Mouse (Mus musculus) midbrain, embryonic 12.5 days (tissue): ENCODE results near the gene Ccdc6. TPM values are rescaled to one million over a fixed set of nuclear protein-coding genes. Genes with fewer than 3 reads are reported as not detected.

Source experiments
- ATAC-seq: fragments of 200-750 bp; cut with Nextera tagmentation; 2 replicates; pipeline ENCODE4 v1.8.0; 2017; ENCODE audit warnings: low read depth, moderate TSS enrichment, moderate library complexity; ENCODE audit not compliant: low FRiP score
- H3K27ac ChIP-seq: fragments of 300-500 bp; sonication (generic); replicated peaks from 2 replicates; pipeline ENCODE4 v1.5.1; 2016; ENCODE audit warnings: mild to moderate bottlenecking
- H3K27me3 ChIP-seq: fragments of 300-500 bp; sonication (generic); 2 replicates; pipeline ENCODE4 v1.6.1; 2016; ENCODE audit warnings: mild to moderate bottlenecking
- H3K36me3 ChIP-seq: fragments of 300-500 bp; sonication (generic); 2 replicates; pipeline ENCODE4 v1.6.1; 2016
- H3K4me1 ChIP-seq: fragments of 300-500 bp; sonication (generic); 2 replicates; pipeline ENCODE4 v1.6.1; 2016
- H3K4me2 ChIP-seq: fragments of 300-500 bp; sonication (generic); replicated peaks from 2 replicates; pipeline ENCODE4 v1.6.1; 2016; ENCODE audit warnings: mild to moderate bottlenecking, moderate library complexity
- H3K4me3 ChIP-seq: fragments of 300-500 bp; sonication (generic); 2 replicates; pipeline ENCODE4 v1.5.1; 2016; ENCODE audit warnings: mild to moderate bottlenecking
- H3K9ac ChIP-seq: fragments of 300-500 bp; sonication (generic); replicated peaks from 2 replicates; pipeline ENCODE4 v1.6.1; 2016; ENCODE audit warnings: mild to moderate bottlenecking, moderate library complexity
- H3K9me3 ChIP-seq: fragments of 300-500 bp; sonication (generic); 2 replicates; pipeline ENCODE4 v1.6.1; 2016; ENCODE audit warnings: mild to moderate bottlenecking
- WGBS: fragments of 180-500 bp; shearing (Covaris S2); methylation state at CpG from one replicate; pipeline ENCODE4 v1.1.7; 2016; 5-methylcytosine and 5-hydroxymethylcytosine counted together
- polyA plus RNA-seq: library from polyadenylated mRNA; unstranded; fragments of >200 nt; fragmentation: Nextera tagmentation; extraction: Ambion mirVana; gene quantifications from 2 replicates; pipeline ENCODE4 v1.2.1, GENCODE M21; 2016

Gene Ccdc6
- polyA plus RNA-seq, 1 experiment from 2014 or later = 16.2 TPM

- 89% methylated on average over 4 of the region's 4 CpGs for WGBS
- Histone ChIP-seq H3K4me1 (no peaks in the 10 kb centered on the region; the same call in 1 of the 2 replicates), H3K4me2 (no peak overlapping the region), H3K27me3 (no peaks in the 10 kb centered on the region), H3K4me3 (no peak overlapping the region), H3K9ac (no peak overlapping the region), H3K9me3 (no peaks in the 10 kb centered on the region), H3K36me3 (no peaks in the 10 kb centered on the region), H3K27ac (no peak overlapping the region)
- no peak for ATAC-seq
These were observed 25.6 kb upstream of the Ccdc6 start for GRCm38 (mm10) chr10:70071334-70071733.

GRCm38 (mm10) chr10:70077452-70077851, 19.5 kb upstream of the Ccdc6 start:
- no peak overlapping the region for H3K27ac ChIP-seq
- no peak overlapping the region for H3K4me2 ChIP-seq
- no peaks in the 10 kb centered on the region for H3K27me3 ChIP-seq
- no peak for ATAC-seq
- 67% methylated on average over 4 of the region's 4 CpGs for WGBS
- H3K4me1 ChIP-seq = 0 out of 2 replicates have a peak, but pooled peaks cover 11% of the 10 kb centered on the region
- no peak overlapping the region for H3K4me3 ChIP-seq
- no peaks in the 10 kb centered on the region for H3K36me3 ChIP-seq
- H3K9me3 ChIP-seq = no peaks in the 10 kb centered on the region
- no peak overlapping the region for H3K9ac ChIP-seq

GRCm38 (mm10) chr10:70080908-70081307, 16.0 kb upstream of the Ccdc6 start:
- no peak overlapping the region for H3K9ac ChIP-seq
- no peaks in the 10 kb centered on the region for H3K27me3 ChIP-seq
- no peaks in the 10 kb centered on the region for H3K36me3 ChIP-seq
- no peaks in the 10 kb centered on the region for H3K9me3 ChIP-seq
- H3K4me3 ChIP-seq = no peak overlapping the region
- H3K27ac ChIP-seq = no peak overlapping the region
- no peak for ATAC-seq
- H3K4me1 ChIP-seq = 0 out of 2 replicates have a peak, but pooled peaks cover 11% of the 10 kb centered on the region
- no peak overlapping the region for H3K4me2 ChIP-seq
- WGBS = 69% methylated on average over 8 of the region's 8 CpGs

- Histone ChIP-seq H3K36me3 (no peaks in the 10 kb centered on the region), H3K4me2 (no peak overlapping the region), H3K27me3 (no peaks in the 10 kb centered on the region), H3K4me3 (no peak overlapping the region), H3K4me1 (0 out of 2 replicates have a peak, but pooled peaks cover 11% of the 10 kb centered on the region), H3K9ac (no peak overlapping the region), H3K9me3 (no peaks in the 10 kb centered on the region), H3K27ac (no peak overlapping the region)
- no peak for ATAC-seq
- WGBS = 81% methylated on average over 19 of the region's 19 CpGs
These were observed 15.3 kb upstream of the Ccdc6 start for GRCm38 (mm10) chr10:70081564-70082175.

- Histone ChIP-seq H3K27me3 (no peaks in the 10 kb centered on the region), H3K36me3 (no peaks in the 10 kb centered on the region), H3K4me2 (no peak overlapping the region), H3K9me3 (peaks cover 8% of the 10 kb centered on the region; the same call in 1 of the 2 replicates), H3K27ac (no peak overlapping the region), H3K4me1 (0 out of 2 replicates have a peak, but pooled peaks cover 11% of the 10 kb centered on the region), H3K4me3 (no peak overlapping the region), H3K9ac (no peak overlapping the region)
- no peak for ATAC-seq
- 85% methylated on average over 5 of the region's 5 CpGs for WGBS
These were observed 13.7 kb upstream of the Ccdc6 start for GRCm38 (mm10) chr10:70083241-70083640.

GRCm38 (mm10) chr10:70085256-70085961, 11.5 kb upstream of the Ccdc6 start:
- no peak overlapping the region for H3K4me2 ChIP-seq
- no peaks in the 10 kb centered on the region for H3K36me3 ChIP-seq
- H3K27ac ChIP-seq = no peak overlapping the region
- H3K4me1 ChIP-seq = 0 out of 2 replicates have a peak, but pooled peaks cover 11% of the 10 kb centered on the region
- 90% methylated on average over 12 of the region's 12 CpGs for WGBS
- no peak overlapping the region for H3K4me3 ChIP-seq
- no peaks in the 10 kb centered on the region for H3K27me3 ChIP-seq
- no peak for ATAC-seq
- H3K9ac ChIP-seq = no peak overlapping the region
- peaks cover 8% of the 10 kb centered on the region; the same call in 1 of the 2 replicates for H3K9me3 ChIP-seq

GRCm38 (mm10) chr10:70088788-70089187, 8.1 kb upstream of the Ccdc6 start:
- Histone ChIP-seq H3K4me3 (no peak overlapping the region), H3K9ac (no peak overlapping the region), H3K27me3 (no peaks in the 10 kb centered on the region), H3K4me1 (no peaks in the 10 kb centered on the region), H3K9me3 (peaks cover 8% of the 10 kb centered on the region; the same call in 1 of the 2 replicates), H3K4me2 (no peak overlapping the region), H3K27ac (no peak overlapping the region), H3K36me3 (no peaks in the 10 kb centered on the region)
- WGBS = 91% methylated on average over 5 of the region's 5 CpGs
- no peak for ATAC-seq

- H3K4me1 ChIP-seq = peaks cover 15% of the 10 kb centered on the region
- H3K4me3 ChIP-seq = no peak overlapping the region
- H3K9ac ChIP-seq = no peak overlapping the region
- no peak overlapping the region for H3K4me2 ChIP-seq
- peaks cover 8% of the 10 kb centered on the region; the same call in 1 of the 2 replicates for H3K9me3 ChIP-seq
- no peak for ATAC-seq
- H3K27ac ChIP-seq = no peak overlapping the region
- H3K27me3 ChIP-seq = no peaks in the 10 kb centered on the region
- 82% methylated on average over 4 of the region's 4 CpGs for WGBS
- no peaks in the 10 kb centered on the region for H3K36me3 ChIP-seq
These were observed 5.0 kb upstream of the Ccdc6 start for GRCm38 (mm10) chr10:70091876-70092462.

GRCm38 (mm10) chr10:70093782-70094181, 3.1 kb upstream of the Ccdc6 start:
- H3K4me2 ChIP-seq = no peak overlapping the region

GRCm38 (mm10) chr10:70095031-70095470, 1.9 kb upstream of the Ccdc6 start:
- H3K9ac ChIP-seq = peak overlapping the region; percentile 46; the same call in 1 of the 2 replicates
- H3K27me3 ChIP-seq = no peaks in the 10 kb centered on the region
- WGBS = under 1% methylated on average over 14 of the region's 14 CpGs
- H3K27ac ChIP-seq = peak overlapping the region; percentile 39; the same call in 1 of the 2 replicates
- no peaks in the 10 kb centered on the region for H3K36me3 ChIP-seq
- H3K4me1 ChIP-seq = peaks cover 36% of the 10 kb centered on the region
- H3K9me3 ChIP-seq = no peaks in the 10 kb centered on the region
- peak overlapping the region; percentile 49 for H3K4me3 ChIP-seq
- peak overlapping the region; percentile 64 for H3K4me2 ChIP-seq
- ATAC-seq = peak; percentile 42

More at GRCm38 (mm10) chr10:70093782-70094181, 3.1 kb upstream of the Ccdc6 start:
- Histone ChIP-seq H3K27ac (no peak overlapping the region), H3K4me3 (no peak overlapping the region), H3K4me1 (peaks cover 24% of the 10 kb centered on the region), H3K9me3 (no peaks in the 10 kb centered on the region), H3K27me3 (no peaks in the 10 kb centered on the region), H3K36me3 (no peaks in the 10 kb centered on the region), H3K9ac (no peak overlapping the region)
- no peak for ATAC-seq
- WGBS = 69% methylated on average over 1 of the region's 1 CpGs

- WGBS = 15% methylated on average over 13 of the region's 13 CpGs
- Histone ChIP-seq H3K9ac (no peak overlapping the region), H3K4me1 (peaks cover 36% of the 10 kb centered on the region), H3K27me3 (no peaks in the 10 kb centered on the region), H3K4me2 (peak overlapping the region; percentile 77), H3K27ac (peak overlapping the region; percentile 39; the same call in 1 of the 2 replicates), H3K36me3 (0 out of 2 replicates have a peak, but pooled peaks cover 3% of the 10 kb centered on the region), H3K9me3 (no peaks in the 10 kb centered on the region), H3K4me3 (peak overlapping the region; percentile 49)
- ATAC-seq = no peak
These were observed 1.2 kb upstream of the Ccdc6 start for GRCm38 (mm10) chr10:70095506-70096270.
